Mouse (Mus musculus) brain, adult 2 months (tissue): ENCODE data around the gene Dcaf4.

Experiments
- DNase-seq: peaks from one replicate; pipeline ENCODE4 v3.0.0; 2011; ENCODE audit warnings: low read depth, low spot score

Dcaf4 gene

DNA sequence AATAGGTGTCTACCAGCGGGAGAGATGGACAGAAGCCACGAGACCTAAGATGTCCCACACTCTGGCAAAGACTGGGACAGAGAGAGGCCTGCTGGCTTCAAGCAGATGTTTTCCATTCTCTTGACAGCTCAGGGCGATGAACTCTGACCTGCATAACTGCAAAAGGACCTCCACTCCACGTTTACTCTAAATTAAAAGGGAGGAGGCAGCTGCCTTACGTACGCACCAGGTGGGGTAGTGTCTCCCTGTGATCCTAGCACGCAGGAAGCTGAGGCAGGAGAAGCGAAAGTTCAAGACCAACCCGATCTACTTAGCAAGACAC lies 24.3 kb upstream of the Dcaf4 start:
- DNase-seq = no peak

DNA sequence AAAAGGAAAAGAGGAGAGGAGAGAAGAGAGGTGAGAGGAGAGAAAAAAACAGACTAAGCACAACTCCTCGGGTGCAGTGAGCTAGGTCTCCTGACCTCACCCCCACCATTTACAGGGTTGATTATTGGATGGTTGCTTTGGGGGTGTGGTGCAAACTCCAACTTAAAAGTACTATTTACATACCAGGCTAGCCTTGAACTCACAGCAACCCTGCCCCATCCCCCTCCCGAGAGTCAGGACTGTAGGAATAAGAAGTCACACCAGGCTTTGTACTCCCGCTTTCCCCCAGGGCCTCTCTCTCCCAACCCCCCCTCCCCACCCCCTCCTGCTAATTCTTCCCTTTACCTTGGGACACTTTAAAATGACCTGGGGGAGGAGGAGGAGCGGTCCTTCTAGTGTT lies 23.9 kb upstream of the Dcaf4 start:
- DNase-seq = no peak

DNA sequence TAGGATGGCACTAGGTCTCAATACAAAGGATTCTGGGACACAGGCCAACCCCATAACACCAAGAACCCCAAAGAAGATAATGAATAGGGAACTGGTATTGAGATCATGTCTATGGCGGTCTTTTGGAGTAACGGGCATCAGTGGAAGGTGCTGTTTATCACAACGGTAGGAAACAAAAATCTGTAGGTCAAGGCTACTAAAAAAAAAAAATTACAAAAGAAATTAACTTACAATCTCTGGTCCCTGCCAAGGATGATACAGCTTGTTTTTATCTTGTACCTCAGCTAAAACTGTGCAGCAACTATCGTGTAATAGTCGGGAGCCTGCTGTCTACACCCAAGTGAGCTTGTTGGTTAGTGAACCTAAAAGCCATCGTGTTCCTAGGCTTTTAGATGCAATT lies 23.5 kb upstream of the Dcaf4 start:
- no peak for DNase-seq

DNA sequence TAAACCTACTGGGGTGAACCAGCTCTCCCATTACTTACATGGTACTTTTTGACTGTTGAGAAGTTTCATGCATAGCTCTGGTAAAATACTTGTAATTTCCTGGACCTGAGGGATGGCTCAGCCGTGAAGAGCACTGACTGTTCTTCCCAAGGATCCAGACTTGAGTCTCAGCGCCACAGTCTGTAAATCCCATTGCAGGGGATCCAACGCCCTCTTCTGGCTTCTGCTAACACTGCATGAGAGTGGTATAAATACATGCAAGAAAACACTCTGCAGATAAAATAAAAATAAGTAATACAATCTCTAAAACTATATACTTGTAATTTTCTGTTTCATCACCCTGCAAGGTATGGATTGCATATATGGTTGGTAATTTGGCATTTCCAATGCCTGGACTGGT lies 22.3 kb upstream of the Dcaf4 start:
- DNase-seq = no peak

DNA sequence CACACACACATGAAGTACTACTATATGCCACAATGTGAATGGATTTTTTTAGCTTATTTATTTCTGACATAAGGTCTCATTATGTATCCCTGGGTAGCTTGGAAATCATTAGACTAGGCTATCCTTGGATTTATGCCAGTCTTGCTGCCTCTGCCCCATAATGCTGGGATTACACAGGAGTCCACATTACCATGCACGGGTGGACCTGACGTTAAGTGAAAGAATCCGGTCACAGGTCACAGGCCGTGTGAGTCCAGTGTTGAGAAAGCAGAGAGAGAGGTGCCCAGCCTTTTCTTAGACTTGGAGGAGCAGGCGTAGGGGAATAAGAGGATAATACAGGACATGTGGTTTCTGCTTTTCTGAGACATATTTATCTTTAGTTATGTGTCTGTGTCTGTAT lies 21.0 kb upstream of the Dcaf4 start:
- no peak for DNase-seq

DNA sequence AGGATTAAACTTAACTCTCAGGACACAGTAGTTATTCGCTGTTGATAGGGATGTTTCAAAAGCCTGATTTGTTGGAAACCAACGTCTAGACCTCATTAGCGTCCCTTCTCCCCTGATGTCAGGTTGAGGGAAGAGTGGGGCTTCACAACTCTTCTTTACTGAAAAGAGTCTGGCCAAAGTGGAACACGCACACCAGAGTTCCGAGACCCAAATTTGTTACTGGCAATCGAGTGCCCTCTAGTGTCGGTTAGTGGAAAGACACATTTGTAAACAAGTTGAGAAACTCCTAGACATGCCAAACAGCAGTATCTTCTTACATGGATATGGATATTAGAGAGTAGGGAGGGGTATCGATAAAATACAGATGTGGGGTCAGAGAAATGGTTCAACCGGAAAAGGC lies 18.1 kb upstream of the Dcaf4 start:
- peak; percentile 91 for DNase-seq

DNA sequence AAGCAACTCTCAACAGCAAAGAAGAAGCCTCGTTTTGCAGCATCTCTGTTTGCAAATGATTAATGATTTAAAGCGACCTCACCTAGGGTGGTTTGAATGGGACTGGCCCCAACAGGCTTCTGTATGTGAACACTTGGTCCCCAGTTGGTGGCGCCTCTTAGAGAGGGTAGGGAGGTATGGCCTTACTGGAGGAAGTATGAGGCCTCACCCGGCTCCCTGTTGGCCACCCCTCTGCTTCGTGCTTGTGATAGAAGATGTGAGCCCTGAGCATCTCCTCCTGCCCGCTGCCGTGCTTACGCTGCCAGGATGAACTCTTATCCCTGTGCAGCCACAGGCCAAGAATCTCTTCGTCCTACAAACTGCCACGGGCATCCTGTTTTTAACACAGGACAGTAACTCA lies 13.7 kb upstream of the Dcaf4 start:
- DNase-seq = no peak

DNA sequence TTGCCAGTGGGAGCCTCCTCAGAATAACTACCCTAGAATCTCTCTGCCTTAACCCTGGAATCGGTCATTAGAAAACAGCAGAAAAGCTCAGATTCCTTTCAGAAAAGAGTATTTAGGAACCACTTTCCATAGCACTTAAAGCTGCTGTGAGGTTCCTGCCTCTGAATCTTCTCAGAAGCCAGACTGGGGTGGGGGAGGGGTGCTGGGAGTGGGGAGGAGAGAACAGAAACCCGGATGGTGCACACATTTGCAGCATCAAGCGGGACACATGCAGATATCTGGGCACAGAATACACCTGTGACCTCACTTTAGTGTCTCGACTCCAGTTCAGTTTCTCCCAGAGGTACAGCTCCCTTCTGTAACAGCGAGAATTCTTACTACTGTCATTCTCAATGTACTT lies 9.7 kb upstream of the Dcaf4 start:
- no peak for DNase-seq

DNA sequence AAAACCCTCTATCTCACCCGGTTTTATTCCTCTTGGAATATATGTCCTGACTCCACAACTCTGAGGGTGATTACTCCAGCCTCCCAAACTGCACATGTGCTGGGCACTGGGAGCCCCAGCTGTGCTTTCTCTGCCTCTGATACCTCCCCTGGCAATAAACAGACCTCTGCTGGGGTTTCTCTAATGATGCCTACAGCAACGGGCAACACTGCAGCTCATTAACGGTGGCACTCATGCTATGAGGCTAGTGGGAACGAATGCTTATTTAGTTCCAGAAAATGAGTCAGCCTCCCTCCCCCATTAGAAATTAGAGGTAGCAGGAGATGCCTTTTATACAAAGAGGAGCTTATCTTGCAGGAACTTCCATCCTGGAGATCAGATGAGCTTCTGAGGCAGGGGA lies 7.5 kb upstream of the Dcaf4 start:
- peak; percentile 67 for DNase-seq

DNA sequence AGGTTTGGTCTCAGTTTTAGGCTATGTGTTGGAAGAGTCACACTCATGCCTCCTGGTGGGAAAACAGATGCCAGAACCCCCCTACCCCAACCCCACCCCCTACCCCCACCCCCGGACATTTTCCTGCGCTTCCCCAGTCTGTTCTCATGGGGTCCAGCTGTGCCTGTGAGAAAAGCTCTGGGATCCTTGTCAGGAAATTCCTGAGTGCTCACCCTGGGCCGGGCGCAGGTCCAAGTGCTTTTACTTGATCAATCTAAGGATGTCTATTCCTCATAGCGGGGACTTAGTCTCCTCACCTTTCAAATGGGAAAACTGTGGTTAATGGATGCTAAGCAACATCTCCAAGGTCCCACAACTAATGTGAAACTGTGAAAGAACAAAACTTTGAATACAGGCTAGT lies 7.1 kb upstream of the Dcaf4 start:
- no peak for DNase-seq

DNA sequence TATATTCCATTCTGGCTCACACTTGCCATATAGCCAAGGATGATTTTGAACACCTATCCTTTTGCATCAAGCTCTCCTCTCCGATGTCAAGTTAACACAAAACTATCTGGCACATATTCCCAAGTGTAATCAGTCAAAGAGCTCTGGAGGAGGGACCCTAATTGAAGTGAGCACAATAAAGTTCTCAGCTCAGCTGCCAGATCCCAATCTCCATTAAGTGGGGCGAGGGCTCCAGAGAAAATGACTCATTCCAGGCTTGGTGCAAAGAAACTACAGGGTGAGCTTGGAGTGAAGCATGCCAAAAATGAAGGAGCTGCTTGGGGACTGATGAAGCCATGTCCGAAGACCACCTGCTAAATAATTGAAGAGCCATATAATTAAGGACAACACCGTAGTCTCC lies 6.0 kb upstream of the Dcaf4 start:
- no peak for DNase-seq

DNA sequence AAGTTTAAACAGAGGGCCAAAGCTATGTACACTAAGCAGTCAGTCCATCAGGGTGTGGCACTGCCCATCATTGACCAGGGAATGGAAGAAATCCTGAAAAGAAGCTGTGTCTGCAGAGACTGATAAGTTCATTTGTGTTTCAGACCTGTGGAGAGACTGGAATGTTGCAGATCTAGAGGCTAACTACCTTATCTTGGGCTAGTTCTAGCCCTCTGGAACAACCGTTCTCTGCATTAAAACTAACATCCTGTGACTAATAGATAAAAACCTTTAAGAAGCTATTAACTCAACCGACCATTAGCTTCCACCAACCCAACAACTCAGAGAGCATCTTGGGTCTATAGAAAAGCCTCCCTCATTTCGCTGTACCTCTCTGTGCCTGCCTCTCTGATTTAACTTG lies 2.7 kb upstream of the Dcaf4 start:
- DNase-seq = no peak

DNA sequence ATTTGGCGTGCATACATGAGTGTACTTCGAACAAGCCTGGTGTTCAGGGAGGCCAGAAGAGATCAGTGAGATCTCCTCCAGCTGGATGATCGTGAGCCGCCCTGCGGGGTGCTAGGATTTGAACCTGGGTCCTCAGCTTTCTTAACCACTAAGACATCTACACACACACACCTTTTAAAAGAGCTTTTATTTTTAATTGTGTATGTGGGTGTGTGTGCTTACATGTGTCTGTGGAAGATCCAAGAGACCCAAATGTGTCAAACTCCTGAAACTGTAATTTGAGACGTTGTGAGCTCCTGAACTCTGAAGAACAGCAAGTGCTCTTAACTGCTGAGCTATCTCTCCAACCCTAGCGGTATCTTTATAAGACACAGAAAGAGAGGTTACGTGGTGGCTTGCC lies 817 bp downstream of the Dcaf4 start:
- peak; percentile 42 for DNase-seq

DNA sequence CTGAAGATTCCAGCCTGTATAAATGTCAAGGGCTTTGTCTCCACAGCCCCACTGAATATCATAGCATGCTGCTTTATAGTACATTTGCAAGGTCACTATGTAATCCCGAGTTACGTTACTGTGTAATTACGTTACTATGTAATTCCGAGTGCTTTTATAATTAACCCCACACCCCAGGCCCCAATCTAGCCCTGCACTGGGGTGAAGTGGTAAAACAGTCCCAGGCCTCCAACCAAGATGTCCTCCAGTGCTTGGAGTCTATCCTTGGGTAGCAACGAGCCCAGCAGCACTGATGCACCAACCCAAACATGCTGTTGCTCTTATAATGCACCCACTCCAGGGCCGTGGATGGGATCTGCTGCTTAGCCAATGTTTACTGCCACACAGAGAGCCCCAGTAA lies 2.8 kb downstream of the Dcaf4 start:
- DNase-seq = no peak

DNA sequence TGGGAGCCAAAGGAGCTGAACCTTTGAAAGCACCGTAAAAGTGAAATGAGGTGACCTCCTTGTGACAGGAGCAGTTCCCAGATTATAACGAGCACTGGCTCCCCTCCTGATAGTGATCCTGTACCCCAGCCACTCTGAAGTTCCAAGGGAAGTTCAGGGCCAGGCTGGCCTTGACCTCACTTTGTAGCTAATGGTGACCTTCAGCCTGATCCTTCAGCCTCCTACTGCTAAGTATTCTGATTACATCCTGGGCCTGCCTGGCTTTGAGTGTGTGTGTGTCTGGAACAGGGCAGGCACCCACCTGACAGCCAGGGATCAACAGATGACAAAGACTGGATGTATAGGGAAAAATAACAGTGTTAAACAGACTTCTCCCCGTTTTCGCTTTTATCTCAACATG lies 3.6 kb downstream of the Dcaf4 start:
- no peak for DNase-seq

DNA sequence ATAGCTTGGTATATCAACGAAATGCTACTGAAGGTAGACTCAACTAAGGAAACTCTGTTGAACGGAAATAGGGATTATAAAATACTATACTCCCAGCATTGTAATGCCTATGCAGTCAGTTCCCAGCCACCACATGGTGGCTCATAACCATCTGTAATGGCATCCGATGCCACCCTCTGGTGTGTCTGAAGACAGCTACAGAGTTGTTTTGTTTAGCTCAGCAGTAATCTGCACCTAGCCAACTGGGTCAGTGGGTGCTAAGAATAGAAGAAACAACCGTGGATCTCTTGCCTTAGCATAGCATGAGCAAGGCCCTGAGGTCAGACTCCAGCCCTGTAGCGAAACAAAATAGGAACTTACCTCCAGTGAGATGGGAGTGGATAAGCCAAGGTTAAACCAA lies 4.1 kb downstream of the Dcaf4 start:
- peak; percentile 79 for DNase-seq

DNA sequence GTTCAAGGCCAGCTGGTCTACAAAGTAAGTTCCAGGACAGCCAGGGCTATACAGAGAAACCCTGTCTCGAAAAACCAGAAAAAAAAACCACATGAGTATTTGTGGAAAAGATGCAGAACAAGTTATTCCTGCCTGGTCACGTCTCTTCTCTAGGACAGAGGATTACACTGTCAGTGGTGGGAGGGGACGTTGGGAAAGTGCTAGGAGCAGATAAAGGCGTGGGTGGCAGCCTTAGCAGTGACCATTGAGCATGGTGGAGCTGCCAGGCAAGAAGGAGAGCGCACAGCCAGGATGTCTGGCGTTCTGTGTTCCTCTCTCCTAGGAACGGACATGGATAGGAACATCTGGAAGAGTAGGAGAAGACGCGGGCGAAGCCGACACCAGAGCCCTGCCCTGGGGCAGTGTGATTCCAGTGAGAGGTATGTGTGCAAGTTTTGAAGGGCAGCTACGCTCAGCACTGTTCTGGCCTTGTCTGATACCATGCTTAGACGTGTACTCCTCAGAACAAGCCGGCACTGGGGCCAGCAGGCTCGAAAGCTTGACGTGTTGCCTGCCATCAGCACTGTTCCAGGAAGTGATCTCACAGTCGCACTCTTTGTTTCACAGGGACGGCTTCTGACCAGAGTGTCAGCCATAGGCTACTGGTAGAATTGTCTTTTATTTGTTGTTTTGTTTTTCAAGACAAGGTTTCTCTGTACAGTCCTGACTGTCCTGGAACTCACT lies 5.7 kb downstream of the Dcaf4 start:
- peak; percentile 62 for DNase-seq

DNA sequence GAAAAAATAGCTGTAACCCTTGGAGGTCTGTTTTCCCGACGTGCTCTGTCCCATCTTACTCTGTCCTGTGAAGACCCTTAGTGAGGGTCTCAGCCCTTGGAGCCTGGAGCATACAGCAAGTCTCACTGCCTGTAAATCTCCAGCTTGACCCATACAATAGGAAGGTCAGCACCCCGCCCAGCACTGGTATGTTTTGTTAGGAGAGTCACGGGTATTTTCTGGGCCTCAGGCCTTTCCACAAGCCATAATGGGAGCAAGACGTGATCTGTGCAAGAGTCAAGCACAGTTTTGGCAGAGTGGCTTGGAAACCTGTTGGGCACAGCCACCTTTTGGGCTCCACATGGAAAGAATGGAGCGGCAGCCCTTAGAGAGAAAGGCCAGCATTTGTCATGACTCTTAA lies 7.5 kb downstream of the Dcaf4 start:
- DNase-seq = no peak

DNA sequence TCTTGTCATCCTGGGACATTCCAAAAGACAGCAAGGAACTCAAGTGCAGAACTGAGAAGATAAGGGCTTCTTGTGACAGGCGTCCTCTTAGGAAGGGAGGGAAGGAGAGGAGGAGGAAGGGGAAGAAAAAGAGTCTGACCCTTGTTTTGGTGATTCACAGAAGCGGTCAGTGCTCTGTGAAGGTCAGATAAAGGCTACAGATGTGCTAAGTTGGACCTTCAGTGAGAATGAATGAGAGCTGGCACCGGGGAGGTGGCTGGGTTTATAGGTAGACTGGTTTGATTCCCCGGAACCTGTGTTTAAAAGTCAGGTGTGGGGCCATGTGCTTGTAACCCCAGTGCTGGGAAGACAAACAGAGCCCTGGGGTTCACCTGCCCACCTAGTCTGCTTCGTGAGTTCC lies 8.4 kb downstream of the Dcaf4 start:
- no peak for DNase-seq

DNA sequence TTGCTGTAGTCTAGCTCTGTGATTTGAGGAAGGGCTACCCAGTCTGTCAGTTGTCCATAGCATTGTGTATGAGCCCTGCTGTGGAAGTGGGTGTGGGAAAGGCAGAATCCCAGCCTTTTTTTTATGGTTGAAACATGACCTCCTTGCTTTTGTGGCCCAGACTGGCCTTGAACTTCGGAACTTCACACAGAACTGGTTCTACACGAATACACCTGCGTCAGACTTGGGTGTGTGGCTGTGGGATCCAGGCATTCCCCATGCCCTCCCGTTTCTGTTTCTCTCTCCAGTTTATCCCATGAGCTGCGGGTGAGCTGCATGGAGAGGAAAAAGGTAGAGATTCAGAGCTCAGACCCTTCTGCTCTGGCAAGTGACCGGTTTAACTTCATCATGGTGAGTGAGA lies 11.7 kb downstream of the Dcaf4 start:
- no peak for DNase-seq

DNA sequence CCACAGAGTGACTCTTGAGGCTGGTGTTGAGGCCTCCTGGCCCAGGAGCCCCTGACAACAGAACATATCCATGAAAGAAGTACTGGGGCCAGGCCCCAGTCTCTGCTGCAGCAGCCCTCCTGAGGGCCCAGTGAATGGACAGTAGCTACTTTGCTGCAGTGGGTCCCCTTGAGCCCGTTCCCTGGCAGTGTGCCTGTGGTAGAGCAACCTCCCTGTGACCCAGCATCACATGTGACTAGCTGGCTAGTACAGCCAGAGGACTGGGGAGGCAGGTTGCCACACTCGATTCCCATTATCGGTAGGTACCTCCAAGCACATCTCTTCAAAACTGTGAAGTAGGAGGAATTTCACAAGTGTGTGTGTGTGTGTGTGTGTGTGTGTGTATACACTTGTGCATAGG lies 12.7 kb downstream of the Dcaf4 start:
- DNase-seq = no peak

DNA sequence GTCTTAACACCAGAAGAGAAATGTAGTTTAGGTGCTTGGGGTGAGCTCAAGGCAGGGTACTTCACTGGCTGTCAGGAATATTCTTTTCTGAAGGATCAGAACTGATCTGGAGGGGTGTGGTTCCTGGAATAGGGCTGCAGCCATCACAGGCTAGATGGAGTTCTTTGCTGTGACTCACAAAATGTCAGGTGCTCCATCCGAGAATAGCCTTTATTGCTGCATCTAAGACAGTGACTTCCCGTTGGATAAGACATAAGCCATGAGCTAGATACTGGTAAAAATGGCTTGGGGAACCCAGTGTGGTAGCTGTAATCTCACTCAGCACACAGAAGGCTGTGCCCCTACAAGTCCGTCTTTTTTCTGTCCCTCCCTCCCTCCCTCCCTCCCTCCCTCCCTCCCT lies 13.9 kb downstream of the Dcaf4 start:
- DNase-seq = peak; percentile 70

DNA sequence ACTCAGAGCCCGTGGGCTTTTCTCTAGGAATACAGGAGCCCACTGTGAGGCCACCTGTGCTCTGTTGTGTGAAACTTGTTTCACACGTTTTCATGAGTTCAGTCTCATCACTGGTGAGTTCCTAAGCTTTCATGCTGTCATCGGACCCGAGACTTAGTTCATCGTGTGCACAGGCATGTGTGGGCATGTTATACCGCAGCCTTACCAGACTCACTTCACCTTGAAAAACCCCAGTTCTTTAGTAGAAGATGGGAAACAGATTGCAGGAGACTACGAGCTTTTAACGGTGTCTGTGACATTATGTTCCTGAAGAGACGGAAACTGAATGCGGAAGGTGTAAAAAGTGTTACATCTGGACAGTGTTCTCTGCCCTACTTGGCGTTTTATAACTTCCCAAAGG lies 15.2 kb downstream of the Dcaf4 start:
- peak; percentile 40 for DNase-seq

DNA sequence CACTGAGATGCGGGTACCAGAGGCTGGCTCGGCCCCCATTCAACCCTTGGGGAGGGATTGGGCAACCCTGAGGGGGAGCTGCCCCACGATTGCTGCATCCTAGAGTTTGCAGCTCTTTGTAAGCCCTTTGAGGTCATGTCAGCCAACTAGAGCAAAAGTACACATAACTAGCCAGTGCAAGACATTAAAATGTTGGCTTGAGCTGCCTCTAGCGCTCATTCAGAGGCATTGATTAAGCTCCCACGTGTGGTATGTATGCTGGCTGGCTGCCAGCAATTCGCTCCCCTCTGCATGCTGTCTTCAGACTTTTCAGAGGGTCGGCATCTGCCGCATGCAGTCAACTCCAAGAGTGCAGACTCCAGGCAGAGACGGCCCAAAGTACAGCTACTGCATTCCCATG lies 15.8 kb downstream of the Dcaf4 start:
- no peak for DNase-seq

DNA sequence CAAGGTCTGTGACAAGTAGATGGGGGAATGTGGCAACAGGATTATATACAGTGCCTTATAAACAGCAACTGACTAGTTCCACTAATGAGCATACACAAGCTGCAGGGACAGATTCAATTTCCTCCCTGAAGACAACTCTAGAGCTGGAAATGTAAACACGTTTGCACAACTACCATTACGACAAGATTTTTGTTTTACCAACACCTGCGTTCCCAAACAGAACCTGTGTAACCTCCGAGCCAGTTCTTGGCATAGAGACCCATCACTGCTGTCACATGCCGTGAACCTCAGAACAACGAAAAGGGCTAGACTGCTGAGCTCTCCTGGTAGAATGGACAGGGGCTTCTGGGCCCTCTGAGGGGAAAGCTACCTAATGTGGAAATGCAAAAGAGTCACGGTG lies 23.7 kb downstream of the Dcaf4 start:
- DNase-seq = no peak
